Mouse (Mus musculus) small intestine, adult 2 months (tissue): ENCODE measurements at regions not wholly inside any gene's neighbourhood (a gene's known extent, or its start where the extent isn't known, plus 50 kb on each side); places are given as distances from the start of the nearest gene placed in this dataset.

Experiments used
- H3K27ac ChIP-seq: fragments of 200-500 bp; 2 replicates; pipeline ENCODE4 v1.5.1; 2012; ENCODE audit warnings: low read depth, low read length, control low read depth, inconsistent platforms; ENCODE audit not compliant: insufficient read depth
- H3K27me3 ChIP-seq: fragments of 200-500 bp; 2 replicates; pipeline ENCODE4 v1.6.1; 2012; ENCODE audit warnings: mild to moderate bottlenecking, moderate library complexity, low read length, inconsistent platforms; ENCODE audit not compliant: control insufficient read depth, insufficient read depth
- H3K36me3 ChIP-seq: fragments of 200-500 bp; 2 replicates; pipeline ENCODE4 v1.6.1; 2012; ENCODE audit warnings: mild to moderate bottlenecking, low read length, control low read depth, inconsistent platforms; ENCODE audit not compliant: control insufficient read depth, insufficient read depth
- H3K4me1 ChIP-seq: fragments of 200-500 bp; 2 replicates; pipeline ENCODE4 v1.6.1; 2012; ENCODE audit warnings: low read length, inconsistent platforms, mixed read lengths; ENCODE audit not compliant: control insufficient read depth, insufficient read depth, insufficient read length
- H3K4me3 ChIP-seq: fragments of 200-500 bp; 2 replicates; pipeline ENCODE4 v1.5.1; 2012; ENCODE audit warnings: low read depth, mild to moderate bottlenecking, control low read depth, inconsistent platforms, low read length, moderate library complexity
- CTCF ChIP-seq: fragments of 200-500 bp; IDR thresholded peaks from 2 replicates; pipeline ENCODE4 v1.5.1; 2012; ENCODE audit warnings: low read depth, mild to moderate bottlenecking, control low read depth, inconsistent platforms, low read length, moderate library complexity, mixed read lengths; ENCODE audit not compliant: insufficient replicate concordance, insufficient read length; ENCODE audit errors: extremely low read depth
- POLR2A ChIP-seq: fragments of 200-500 bp; IDR thresholded peaks from 2 replicates; pipeline ENCODE4 v1.6.1; 2012; ENCODE audit warnings: low read depth, mild to moderate bottlenecking, control low read depth, inconsistent platforms, low read length, moderate library complexity
- WGBS: fragments of 180-500 bp; shearing (Covaris S2); methylation state at CpG from one replicate; pipeline ENCODE4 v1.1.7; 2018; 5-methylcytosine and 5-hydroxymethylcytosine counted together

DNA sequence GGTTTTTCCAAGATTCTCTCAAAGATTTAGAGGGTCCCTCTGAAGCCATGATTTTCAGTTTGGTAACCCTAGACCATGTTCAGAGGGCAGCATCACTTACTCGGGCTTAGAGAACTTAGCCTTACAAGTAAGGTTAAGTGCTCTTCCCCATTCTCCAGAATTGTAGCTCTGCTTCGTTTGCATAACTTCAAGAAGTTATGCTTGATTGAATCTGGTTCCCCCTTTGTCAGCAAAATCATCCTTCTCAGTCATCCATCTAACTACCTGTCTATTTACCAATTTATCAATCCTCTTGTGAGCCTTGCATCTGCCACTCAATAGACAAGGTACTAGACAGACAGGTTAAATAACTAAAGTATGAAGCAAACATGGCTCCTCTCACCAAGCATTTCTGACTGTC is 856.1 kb upstream of the Cited2 start:
- TF ChIP-seq CTCF = no peak
- no peak for TF ChIP-seq POLR2A
- no peak overlapping the region for H3K4me3 ChIP-seq
- H3K27me3 ChIP-seq = no peaks in the 10 kb centered on the region
- 67% methylated on average over 2 of the region's 2 CpGs for WGBS
- no peak overlapping the region for H3K27ac ChIP-seq
- no peaks in the 10 kb centered on the region for H3K4me1 ChIP-seq
- H3K36me3 ChIP-seq = no peaks in the 10 kb centered on the region

DNA sequence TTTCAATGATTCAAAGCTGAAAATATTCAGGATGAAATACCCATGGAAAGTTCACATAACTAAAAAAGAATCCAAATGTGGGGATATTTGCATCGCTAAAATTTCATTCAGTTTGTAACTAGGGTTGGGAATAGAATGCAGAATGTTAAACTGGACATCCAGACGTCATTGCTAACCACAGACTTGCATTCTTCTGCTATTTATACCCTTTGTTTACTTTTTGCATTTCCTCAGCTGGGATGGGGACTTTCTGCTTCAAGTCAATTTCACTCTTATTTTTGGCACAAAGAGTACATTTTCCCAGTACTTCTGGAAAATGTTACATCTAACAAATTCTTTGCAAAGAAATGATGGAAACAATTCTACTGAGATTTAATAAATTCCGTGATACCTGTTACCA is 848.9 kb upstream of the Cited2 start:
- no peak overlapping the region for H3K4me3 ChIP-seq
- 53% methylated on average over 3 of the region's 3 CpGs for WGBS
- H3K36me3 ChIP-seq = no peaks in the 10 kb centered on the region
- no peaks in the 10 kb centered on the region for H3K27me3 ChIP-seq
- no peak overlapping the region for H3K27ac ChIP-seq
- TF ChIP-seq POLR2A (no peak), CTCF (no peak)
- no peaks in the 10 kb centered on the region for H3K4me1 ChIP-seq

DNA sequence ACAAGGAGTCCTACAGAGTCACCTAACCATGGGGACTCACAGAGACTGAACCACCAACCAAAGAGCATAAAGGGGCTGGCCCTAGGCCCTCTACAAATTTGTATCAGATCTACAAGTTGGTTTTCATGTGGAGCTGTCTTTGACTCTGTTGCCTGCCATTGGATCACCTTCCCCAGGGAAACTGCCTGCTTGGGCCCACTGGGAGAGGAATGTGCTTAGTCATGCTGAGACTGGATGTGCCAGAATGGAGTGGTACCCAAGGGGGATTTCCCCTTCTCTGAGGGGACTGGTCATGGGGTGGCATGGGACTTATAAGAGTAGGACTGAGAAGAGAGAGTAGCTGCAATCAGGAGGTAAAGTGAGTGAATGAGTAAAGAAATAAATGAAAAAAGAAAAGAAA is 844.8 kb upstream of the Cited2 start:
- Histone ChIP-seq H3K27ac (no peak overlapping the region), H3K36me3 (no peaks in the 10 kb centered on the region), H3K27me3 (no peaks in the 10 kb centered on the region), H3K4me3 (no peak overlapping the region), H3K4me1 (no peaks in the 10 kb centered on the region)
- TF ChIP-seq CTCF (no peak), POLR2A (no peak)

DNA sequence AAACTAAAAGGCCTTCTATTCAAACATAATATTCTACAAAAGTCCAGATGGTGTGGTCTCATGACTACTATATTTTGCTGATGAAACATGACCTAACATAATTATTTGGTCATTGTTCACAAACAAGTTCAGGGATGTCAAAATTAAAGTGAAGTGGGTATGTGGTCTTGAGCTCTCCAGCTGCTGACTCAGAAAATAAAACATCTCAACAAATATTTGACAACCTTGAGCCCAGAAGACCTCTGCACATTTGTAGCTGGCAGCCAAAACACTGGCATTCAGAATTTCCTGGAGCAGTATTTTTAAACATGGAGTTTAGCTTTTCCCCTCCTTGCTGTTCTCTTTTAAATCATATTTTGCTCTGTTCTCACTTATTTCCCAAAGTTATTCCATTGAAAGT is 829.7 kb upstream of the Cited2 start:
- Histone ChIP-seq H3K36me3 (no peaks in the 10 kb centered on the region), H3K4me1 (no peaks in the 10 kb centered on the region), H3K4me3 (no peak overlapping the region), H3K27me3 (no peaks in the 10 kb centered on the region), H3K27ac (no peak overlapping the region)
- no peak for TF ChIP-seq POLR2A

DNA sequence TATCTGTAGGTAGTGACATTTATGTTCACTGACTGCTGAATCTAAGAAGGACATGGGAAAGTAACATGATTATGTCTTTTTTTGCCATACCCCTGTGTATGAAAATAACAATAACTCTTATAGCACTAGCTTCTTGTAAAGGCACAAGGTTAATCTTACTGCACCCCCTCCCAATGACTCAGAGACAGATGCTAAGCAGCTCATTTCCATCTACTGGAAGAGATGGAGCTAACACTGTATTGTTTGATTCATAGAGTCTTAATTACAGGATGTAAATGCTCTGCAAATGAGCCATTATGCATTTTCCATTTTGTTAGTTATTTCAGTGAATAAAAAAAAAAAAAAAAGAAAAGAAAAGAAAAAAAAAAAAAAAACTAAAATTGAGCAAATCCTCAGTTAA is 827.7 kb upstream of the Cited2 start:
- no peaks in the 10 kb centered on the region for H3K36me3 ChIP-seq
- H3K27me3 ChIP-seq = no peaks in the 10 kb centered on the region
- H3K4me1 ChIP-seq = no peaks in the 10 kb centered on the region
- no peak for TF ChIP-seq CTCF
- TF ChIP-seq POLR2A = no peak
- no peak overlapping the region for H3K27ac ChIP-seq
- no peak overlapping the region for H3K4me3 ChIP-seq

DNA sequence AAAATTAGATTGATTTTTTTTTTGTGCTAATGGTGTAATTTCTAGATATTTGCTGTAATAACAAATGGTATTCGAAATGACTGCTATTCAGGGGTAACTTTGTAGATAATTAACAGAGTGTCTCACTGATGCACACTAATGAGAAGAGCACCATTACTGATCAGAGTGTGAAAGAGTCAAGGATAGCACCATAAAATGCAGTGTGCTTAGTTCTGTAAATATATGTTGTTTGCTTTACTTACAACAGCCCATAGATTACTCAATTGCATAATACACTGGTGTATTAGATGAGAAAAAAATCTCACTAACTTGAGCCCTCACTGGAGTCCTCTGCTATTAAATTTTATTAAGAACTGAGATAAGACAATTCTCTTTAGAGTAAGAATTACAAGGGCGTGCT is 800.1 kb upstream of the Cited2 start:
- Histone ChIP-seq H3K4me3 (no peak overlapping the region), H3K36me3 (no peaks in the 10 kb centered on the region), H3K4me1 (no peaks in the 10 kb centered on the region), H3K27ac (no peak overlapping the region), H3K27me3 (no peaks in the 10 kb centered on the region)
- 30% methylated on average over 2 of the region's 2 CpGs for WGBS
- TF ChIP-seq CTCF (no peak), POLR2A (no peak)

DNA sequence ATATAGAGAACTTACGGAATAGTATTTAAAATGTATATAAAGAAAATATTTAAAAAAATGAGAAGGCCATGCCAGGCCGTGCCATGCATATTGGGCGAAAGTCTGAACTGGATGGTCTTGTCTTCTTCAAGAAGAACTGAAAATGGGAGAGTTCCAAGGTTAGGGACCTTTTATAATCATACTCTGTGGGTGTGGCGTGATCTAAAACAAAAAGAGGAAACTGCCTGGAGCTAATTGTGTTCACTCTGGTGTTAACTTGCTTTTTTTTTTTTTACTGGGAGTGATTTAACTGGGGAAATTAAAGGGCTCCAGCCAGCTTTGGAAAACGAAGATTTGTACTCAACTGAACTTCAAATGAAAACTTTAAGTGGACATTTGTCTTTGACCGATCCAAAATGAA is 799.2 kb upstream of the Cited2 start:
- Histone ChIP-seq H3K4me1 (no peaks in the 10 kb centered on the region), H3K27me3 (no peaks in the 10 kb centered on the region), H3K36me3 (no peaks in the 10 kb centered on the region), H3K27ac (no peak overlapping the region), H3K4me3 (no peak overlapping the region)
- 80% methylated on average over 6 of the region's 6 CpGs for WGBS
- TF ChIP-seq POLR2A = no peak
- no peak for TF ChIP-seq CTCF

DNA sequence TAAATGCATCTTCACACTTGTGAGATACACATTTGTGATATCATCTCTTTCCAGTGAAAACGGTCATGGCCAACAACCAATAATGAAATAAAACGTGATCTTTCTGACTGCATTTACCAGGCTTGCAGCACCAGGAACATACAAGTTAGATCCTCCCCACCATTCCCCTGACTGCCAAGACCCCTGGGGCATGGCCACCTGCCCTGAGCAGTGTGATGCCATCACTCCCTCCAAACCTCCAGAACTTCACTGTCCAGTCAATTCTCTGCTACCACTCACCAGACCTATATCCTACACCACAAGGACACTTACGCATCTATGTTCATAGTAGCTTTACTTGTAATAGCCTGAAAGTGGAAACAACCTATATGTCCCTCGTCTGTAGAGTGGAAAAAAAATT is 785.3 kb upstream of the Cited2 start:
- no peaks in the 10 kb centered on the region for H3K36me3 ChIP-seq
- no peaks in the 10 kb centered on the region for H3K4me1 ChIP-seq
- no peaks in the 10 kb centered on the region; the same call in 1 of the 2 replicates for H3K27me3 ChIP-seq
- 90% methylated on average over 4 of the region's 4 CpGs for WGBS
- no peak overlapping the region for H3K4me3 ChIP-seq
- H3K27ac ChIP-seq = no peak overlapping the region
- no peak for TF ChIP-seq CTCF
- TF ChIP-seq POLR2A = no peak
